Mouse (Mus musculus): ENCODE measurements around the gene Ybx1.
A peak's percentile ranks its signal among the peaks of the same experiment; 100 is the strongest.

Ybx1 gene

DNA sequence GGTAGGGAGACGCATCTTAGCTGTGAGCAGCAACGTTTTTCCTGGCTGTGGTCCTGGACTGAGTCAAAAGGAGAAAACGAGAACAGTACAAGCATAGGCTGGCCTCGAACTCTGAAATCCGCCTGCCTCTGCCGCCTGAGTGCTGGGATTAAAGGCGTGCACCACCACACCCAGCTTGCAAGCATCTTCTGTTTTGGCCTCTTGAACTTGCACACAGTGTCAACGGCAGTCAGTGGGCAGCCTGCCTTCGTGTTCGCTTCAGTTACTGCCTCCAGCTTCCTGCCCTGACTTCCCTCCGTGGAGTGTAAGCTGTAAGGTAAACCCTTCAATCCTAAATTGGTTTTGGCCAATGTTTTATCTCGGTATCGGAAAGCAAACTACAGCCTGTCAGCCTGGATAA is 27.8 kb downstream of the Ybx1 start:
- DNase-seq, result no peak

DNA sequence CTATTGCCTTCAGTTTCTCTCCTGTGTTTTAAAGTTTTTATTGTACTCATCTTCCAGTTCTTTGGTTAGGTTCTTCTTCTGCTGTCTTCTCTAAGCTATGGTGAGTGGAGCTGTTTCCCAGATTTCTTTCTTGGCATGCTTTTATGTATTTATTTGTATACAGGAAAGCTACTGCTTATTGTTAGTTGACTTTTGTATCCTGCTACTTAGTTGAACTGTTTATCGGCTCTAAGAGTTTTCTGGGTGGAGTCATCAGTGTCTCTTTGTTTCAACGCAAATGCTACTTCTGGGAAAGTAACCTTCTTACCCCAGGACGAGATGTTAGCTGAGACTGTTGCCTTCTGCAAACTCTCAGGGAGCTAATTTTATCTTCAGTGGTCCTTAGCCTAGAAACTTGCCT is 30.9 kb downstream of the Ybx1 start:
- no peak for DNase-seq

- DNase-seq, result no peak
Observed at GRCm38 (mm10) chr4:119262483-119262882, 31.9 kb downstream of the Ybx1 start.

DNA sequence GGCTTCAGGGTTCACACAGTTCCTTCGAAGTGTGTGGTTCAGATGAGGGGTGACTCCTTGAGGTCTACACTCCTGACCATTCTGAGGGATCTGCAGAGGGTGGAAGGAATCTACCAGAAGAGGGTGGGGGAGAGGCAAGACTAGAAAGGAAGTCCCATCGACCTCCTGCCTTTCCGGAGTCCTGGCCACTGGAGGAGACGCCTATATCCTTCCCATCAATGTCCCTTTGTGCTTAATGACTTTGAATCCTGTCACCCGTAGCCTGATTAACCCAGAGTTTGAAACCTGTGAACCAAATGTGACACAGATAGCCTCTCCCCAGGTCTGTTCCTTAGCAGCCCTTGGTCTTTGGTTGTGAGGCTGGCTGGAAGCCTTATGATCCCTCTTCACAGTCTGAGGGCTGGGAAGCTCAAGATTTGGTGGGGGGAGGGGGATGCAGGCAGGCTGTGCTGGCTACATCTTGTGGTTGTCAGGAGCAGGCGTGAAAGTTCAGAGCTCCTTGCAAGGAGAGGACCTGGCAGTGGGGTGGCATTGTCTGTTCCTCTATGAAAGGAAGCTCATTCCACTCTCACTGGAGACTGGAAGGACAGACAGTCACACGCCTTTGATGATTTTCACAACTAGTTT is 33.2 kb downstream of the Ybx1 start:
- no peak for DNase-seq

GRCm38 (mm10) chr4:119259344-119260254 is 34.8 kb downstream of the Ybx1 start:
- DNase-seq, result no peak

GRCm38 (mm10) chr4:119257083-119257482 is 37.3 kb downstream of the Ybx1 start:
- DNase-seq, result no peak

DNA sequence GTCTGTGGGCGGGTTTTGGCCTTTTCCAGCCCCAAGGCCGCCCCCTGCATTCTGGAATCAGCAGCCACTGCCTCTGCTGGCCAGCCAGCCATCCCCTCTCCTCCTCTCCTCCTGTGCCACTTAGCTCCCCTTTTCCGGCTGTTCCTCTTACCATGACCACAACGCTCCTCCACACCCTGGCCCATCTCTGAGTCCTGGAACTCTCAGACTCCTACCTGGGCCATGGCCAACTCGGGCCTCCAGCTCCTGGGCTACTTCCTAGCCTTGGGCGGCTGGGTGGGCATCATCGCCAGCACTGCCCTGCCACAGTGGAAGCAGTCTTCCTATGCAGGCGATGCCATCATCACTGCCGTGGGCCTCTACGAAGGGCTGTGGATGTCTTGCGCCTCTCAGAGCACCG is 39.1 kb downstream of the Ybx1 start, which contains the start of gene Cldn19:
Cldn19 (plus strand) TSS at position 64 of the 400 bp plus-strand sequence.
- no peak for DNase-seq

DNA sequence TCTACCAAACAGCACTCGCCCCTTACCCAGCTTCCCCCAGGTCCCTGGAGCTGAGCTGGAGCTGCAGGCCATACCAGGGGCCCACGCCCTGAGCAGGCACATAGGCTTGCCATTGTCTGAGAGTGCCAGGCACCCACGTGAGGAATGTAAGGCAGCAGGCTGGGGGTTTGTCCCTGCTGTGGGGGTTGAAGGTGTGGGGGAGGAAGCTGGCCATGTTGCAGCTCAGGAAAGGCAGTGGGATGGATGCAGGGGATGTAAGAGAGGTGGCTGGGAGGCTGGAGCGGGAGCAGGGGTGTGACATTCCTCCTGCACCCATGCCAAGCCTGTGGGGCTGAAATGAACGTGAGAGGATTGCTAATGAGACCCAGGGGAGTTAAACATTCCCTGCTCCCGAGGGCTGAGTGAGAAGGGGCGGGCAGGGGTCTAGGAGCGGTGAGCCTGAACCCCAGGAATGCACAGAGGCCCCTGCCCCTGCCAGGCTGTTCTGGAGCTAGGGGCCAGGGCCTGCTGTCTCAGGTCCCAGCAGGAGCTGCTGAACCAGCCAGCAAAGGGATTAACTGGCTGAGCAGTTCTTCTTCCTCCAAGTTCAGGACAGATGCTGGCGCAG is 40.3 kb downstream of the Ybx1 start:
- no peak for DNase-seq

GRCm38 (mm10) chr4:119252025-119252808 is 42.2 kb downstream of the Ybx1 start:
- no peak for DNase-seq

- DNase-seq, result peak in 1 of 2 experiments; percentile 62
Observed at GRCm38 (mm10) chr4:119248407-119248965, 45.9 kb downstream of the Ybx1 start.

DNA sequence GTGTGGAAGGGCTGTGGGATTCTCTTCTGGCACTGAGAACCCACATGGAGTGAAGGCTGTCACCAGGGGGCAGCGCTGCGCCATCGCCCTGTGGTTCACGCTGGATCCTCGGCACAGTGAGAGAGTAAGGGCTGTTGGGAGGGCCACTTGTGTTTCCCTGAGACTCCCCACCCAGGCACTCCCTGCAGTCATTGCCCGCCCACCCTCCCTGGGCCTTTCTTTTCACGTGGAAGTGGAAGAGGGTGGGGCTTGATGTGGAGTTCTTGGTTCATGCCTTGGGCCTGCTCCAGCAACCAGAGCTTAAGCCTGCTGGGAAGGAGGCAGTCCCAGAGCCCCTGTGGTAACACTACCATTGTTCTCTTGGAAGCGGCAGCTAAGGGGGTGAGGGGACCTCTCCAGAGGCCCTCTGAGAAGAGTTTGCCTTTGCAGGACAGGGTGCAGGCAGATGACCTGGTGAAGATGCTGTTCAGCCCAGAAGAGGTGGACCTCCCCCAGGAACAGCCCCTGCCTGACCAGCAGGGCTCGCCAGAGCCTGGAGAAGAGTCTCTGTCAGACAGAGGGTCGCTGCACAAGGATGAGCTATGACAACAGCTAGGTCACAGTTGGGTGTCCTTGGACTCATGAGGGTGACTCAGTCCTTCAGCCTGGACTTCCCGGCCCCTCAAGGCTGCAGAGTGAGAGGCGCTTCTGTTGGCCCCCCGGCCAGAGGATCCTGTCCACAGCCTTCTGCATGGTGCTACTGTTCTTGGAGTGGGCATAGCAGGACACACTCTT is 46.8 kb downstream of the Ybx1 start:
- DNase-seq, result peak; percentile 58 to 72

GRCm38 (mm10) chr4:119246688-119247225 is 47.6 kb downstream of the Ybx1 start:
- no peak for DNase-seq

- DNase-seq, result no peak
Observed at GRCm38 (mm10) chr4:119245961-119246360, 48.4 kb downstream of the Ybx1 start.

DNA sequence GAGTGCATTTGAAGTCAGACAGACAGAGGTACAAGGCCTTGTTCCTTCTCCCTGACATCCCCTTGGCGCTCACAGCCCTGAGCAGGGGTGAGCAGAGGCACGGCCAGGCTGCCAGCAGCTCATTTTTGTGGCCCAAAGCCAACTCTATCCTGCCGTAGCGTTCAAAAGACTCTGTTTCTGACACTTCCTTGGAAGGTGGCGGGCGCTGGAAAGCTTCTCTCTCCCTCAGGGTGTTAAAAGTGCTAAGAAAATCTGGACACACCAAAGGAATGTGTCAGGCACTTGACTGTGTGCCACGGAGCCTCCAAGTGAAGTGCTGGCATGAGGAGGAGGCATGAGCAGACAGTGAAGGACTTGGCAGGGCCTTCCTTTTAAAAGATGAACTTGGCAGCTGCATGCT is 48.8 kb downstream of the Ybx1 start:
- DNase-seq, result peak; percentile 54

- DNase-seq, result no peak
Observed at GRCm38 (mm10) chr4:119244468-119245240, 49.8 kb downstream of the Ybx1 start.

GRCm38 (mm10) chr4:119242571-119242970 is 51.8 kb downstream of the Ybx1 start:
- no peak for DNase-seq

GRCm38 (mm10) chr4:119241664-119242063 is 52.7 kb downstream of the Ybx1 start:
- peak in 1 of 2 experiments; percentile 60 for DNase-seq

DNA sequence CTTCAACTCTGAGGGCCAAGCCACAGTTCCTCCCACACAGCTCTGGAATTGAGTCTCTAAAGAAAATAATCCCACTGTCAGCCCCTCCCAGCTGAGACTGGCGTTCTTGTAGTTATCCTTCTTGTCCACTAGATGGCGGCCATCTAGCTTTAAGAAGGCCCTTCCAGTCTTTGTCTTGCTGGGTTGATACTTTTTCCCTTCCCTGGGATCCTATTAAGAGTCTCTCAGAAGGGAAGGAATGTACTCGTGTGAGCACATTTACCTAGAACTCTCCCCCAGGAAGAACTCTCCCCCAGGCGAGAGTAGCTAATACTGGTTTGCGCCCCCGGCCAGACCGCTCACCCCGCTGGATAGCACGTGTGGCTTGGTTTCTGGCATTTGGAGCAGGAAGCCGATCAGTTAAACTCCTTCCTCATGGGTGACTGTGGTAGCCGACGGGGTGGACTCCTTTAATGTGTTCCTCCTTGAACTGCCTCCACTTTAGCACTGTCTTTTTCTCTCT is 55.2 kb downstream of the Ybx1 start:
- peak; percentile 32 to 44 for DNase-seq

GRCm38 (mm10) chr4:119238661-119239060 is 55.7 kb downstream of the Ybx1 start:
- no peak for DNase-seq

DNA sequence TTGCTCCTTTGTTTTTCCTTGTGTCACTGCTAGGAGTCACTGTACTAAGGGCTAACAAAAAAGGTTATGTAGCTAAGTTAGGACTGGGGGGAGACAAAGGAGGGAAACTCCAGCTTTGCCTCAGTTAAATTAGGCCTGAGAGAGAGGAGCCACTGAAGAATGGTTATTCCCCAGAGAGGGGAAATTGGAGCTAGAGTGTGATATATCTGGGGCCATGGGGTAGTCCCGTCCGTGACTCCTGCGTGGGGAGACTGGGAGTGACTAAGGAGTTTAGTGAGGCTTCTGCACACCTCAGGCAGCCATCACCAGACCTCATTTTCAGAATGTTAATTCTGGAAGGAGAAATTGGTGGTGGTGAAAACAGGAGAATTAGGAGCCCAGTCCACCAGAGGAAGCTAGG is 60.1 kb downstream of the Ybx1 start:
- DNase-seq, result no peak
